Mouse (Mus musculus) frontal cortex, adult 2 months (tissue): Measurements from ENCODE around the gene Tubal3. TPM values are rescaled to one million over a fixed set of nuclear protein-coding genes. Genes with fewer than 3 reads are reported as not detected.
"Not testable (repeated sequence)": the region's sequence is repeated elsewhere in the genome, so short reads cannot be mapped to it uniquely, and the experiment has no call there.

Experiments used
- DNase-seq, 2 experiments: peaks; one replicate each; pipeline ENCODE4 v3.0.0; 2022; ENCODE audit warnings: low spot score in 1 of 2; ENCODE audit errors: extremely low spot score in 1 of 2
- polyA plus RNA-seq: library from polyadenylated mRNA; depleted of rRNA; stranded (reverse); fragments of >200 nt; gene quantifications from 2 replicates; pipeline ENCODE4 v1.2.3, GENCODE M21; 2012; rRNA removed

Gene Tubal3
- polyA plus RNA-seq, result not detected in 2 replicates

GRCm38 (mm10) chr13:3917571-3918311 lies at the start of gene Tubal3, which contains the start of gene Net1:
Gene Tubal3, plus strand, starts transcription at chr13:3918274.
Gene Net1, minus strand, starts transcription at chr13:3918220.
- peak; percentile 70 to 94 for DNase-seq

- DNase-seq, result no peak
Observed at GRCm38 (mm10) chr13:3869901-3870300, 48.2 kb upstream of the Tubal3 start.

GRCm38 (mm10) chr13:3872832-3873231 lies 45.2 kb upstream of the Tubal3 start:
- DNase-seq, result no peak

GRCm38 (mm10) chr13:3876448-3876847 lies 41.6 kb upstream of the Tubal3 start:
- DNase-seq, result peak in 1 of 2 experiments; percentile 25

DNA sequence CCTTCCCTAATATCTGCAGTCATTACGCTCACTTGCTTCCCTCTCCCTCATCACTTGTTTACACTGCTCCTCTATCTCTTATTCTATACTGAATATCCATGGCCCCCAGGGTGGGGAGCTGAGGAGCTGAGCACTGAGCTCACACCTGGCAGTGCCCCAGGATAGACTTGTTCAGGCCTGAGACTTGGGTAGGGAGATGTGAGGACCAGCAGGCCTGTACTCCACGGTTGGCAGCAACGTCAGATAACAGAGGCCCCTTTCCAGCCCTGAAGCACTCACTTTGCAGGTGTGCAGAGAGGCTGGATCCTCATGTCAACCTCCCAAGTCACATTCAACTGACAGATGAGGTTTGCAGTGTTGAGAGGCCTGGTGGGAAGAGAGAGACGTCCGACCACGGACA lies 40.9 kb upstream of the Tubal3 start:
- DNase-seq, result no peak

DNA sequence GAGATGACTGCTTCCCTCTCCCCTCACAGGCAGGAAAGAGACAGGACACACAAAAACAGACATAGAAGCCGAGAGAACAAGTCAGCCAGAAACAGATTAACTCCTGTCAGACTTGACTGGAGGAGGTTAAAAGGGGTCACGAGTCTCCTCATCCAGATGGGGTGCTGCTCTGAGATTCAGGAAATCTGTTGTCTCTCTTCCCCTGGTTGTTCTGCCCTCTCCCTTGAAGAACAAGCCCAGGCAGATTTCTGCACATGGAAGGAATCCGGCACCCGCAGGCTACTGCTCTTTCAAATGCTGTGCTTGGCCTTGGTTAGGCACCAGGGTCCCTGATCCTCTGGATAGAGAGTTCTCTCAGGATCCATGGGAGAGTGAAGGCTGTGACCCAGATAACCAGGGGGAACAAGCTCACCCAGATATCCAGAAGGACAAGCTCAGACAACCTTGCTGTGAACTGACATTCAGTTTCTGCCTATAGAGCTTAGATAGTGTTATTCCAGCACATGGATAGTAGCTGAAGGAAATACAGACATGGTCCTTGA lies 40.3 kb upstream of the Tubal3 start:
- DNase-seq, result no peak

GRCm38 (mm10) chr13:3886663-3887062 lies 31.4 kb upstream of the Tubal3 start:
- DNase-seq, result no peak

DNA sequence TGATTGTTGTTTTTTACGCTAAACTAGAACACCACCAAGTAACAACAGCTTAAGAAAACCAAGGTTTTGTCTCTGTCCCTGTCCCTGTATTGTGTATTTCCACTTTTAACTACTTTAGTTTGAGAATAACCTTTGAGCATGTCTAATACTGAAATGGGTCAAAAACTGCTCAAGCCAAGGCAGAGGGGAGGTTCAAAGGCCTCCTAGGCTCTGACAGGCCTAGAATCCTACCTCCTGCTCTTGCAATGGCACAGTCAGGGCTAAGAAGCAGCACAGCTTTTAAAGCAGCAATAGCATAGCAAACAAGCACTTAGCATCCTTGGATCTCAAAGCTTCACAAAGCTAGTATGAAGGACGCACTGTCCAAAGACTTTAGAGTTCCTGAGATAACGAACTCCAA lies 29.0 kb upstream of the Tubal3 start:
- DNase-seq, result no peak

DNA sequence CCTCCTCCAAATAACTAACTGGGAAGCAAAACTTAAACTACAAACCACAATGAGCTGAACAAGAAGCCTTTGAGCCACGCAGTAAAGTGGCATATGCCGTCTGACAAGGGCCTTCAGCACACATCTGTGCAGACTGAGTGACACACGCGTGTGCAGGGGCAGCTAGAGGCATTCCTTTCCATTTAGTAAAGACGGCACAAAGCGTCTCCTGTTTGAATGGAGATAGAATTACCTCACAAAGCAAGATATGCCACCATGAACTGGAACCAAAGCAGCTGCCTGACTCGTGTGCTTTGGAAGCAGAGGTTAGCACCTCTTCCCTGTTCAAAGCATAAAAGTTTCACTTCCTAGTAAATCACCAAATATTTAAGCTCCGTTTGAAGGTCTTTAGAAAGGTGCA lies 28.0 kb upstream of the Tubal3 start:
- DNase-seq, result no peak

DNA sequence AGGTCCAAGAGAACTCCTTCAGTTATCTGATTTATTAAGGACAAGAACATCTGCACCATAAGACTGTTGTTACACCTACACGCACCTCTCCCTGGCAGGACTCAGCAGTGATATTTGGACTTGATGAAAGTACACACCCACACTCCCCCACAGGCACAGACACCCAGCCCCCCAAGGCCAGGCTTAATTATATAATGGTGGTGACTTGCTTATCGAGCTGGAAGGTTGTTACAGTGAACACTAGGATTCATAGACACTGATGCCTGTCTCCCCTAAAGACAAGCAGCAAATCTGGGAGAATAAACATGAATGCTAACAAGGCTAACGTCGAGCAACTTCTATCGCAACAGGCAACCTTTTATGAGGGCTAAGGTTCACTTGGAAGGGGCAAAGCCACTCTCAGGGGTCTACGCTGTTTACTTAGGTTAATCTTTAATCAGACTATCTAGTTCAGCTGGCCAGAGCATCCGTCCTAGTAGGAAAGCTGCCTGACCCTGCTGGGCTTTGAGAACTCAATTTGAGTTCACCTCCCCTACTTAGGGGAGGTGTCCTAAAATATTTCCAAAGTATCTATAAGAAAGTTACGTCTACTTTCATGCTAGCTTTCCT lies 26.5 kb upstream of the Tubal3 start:
- peak in 1 of 2 experiments; percentile 11 for DNase-seq

DNA sequence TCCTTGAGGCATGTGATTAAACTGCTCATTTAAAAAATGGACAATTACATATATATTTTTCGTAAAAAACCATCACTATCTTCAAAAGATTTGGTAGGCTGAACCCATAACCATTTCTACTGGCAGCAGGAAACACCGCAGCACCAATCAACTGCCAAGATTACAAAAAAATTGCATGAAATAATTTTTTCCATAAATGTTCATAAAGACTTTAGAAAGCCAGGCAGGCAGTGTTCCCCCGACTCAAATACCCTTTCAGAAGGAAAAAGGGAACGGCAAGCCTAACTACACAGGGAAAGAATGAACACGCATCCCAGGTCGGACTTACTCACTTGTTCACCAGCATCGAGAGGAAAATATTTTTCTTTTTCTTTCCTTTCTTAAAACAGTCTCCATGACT lies 25.5 kb upstream of the Tubal3 start:
- DNase-seq, result no peak

DNA sequence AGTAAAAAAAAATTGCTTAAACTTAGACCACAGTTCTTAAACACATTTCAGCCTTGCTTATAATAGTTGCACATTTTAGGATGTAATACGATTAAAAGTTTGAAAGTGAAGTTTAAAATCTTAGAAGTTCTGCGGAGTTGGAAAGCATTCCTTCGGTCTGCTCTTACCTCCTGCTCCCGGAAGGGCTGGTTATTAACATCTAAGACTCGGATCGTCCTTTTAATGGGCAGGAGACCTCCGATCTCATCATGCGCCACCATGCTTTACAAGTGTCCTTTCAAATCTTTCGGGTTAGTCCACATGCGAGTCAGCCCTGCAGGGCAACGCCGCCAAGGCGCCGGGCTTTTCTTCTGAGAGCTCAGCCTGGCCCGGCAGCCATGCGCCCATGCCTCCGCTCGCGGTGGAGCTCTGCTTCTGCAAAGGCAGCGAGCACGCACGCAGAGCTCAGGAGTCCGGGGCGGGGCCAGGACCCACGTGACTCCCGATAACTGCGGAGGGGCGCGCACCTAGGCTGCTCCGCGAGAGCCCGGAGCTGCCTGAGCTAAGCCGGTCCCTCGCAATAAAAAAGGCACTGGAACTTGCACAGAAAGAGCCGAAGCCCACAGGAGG lies 24.8 kb upstream of the Tubal3 start:
- peak; percentile 73 to 91 for DNase-seq

- DNase-seq, result no peak
Observed at GRCm38 (mm10) chr13:3894549-3894948, 23.5 kb upstream of the Tubal3 start.

- DNase-seq, result no peak
Observed at GRCm38 (mm10) chr13:3895397-3895980, 22.6 kb upstream of the Tubal3 start.

DNA sequence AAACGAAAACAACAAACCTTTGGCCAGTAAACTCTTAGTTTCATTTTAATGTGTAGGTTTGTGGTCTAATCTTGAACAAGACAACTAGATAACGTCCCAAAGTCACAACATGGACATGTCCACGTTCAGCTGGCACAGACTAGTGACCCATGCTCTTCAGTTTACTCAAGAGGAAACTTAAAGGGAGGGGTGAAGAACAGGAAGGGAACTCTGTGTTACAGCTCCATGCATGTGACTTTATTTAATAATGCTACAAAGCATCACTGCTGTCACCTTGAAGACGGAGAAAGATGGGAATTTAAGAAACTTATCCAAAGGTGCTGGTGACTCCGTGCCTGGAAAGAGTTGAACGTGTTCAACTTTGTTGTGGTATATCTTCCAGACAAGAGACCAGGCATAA lies 22.0 kb upstream of the Tubal3 start:
- no peak for DNase-seq

DNA sequence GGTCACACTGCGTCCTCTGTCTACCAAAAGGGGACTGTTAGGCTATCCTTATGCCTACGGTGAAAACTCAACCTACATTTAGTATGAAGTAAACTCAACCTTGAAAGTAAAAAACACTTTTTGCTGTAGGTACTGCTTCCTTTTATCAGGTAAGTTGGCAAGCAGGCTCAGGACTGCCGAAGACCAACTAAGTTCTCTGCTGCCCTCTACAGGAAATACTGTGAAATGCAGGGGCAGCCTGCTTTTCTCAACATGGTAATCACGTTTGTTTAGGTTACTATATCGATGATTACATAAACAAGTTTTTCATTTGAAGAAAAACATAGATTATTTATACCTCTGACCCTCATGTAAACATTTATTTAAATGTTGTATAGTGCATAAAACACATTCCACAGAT lies 21.2 kb upstream of the Tubal3 start:
- peak; percentile 63 to 93 for DNase-seq

DNA sequence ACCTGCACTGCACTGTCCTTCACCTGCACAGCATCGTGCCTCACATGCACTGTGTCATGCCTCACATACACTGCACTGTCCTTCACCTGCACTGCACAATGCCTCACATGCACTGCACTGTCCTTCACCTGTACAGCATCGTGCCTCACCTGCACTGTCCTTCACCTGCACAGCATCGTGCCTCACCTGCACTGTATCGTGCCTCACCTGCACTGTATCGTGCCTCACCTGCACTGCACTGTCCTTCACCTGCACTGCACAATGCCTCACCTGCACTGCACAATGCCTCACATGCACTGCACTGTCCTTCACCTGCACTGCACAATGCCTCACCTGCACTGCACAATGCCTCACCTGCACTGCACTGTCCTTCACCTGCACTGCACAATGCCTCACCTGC lies 19.9 kb upstream of the Tubal3 start:
- DNase-seq, result not testable (repeated sequence)

DNA sequence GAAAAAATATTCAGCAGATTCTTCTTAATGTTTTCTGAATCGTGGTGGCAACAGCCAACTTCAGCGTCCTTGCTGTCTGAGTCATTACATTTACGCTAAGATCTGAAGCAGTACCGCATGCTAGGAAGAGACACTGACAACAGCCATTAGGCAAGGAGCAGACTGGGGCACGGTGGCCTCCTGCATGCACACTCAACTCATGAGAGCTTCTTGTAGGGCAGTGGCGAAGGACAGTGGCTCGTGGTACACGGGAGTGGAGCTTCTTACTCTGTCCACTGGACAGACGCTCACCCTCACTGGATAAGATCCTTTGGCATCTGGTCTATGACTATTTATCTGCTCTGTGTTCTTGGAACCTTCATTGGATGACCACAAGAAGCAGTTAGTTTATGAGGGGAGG lies 18.8 kb upstream of the Tubal3 start:
- no peak for DNase-seq

DNA sequence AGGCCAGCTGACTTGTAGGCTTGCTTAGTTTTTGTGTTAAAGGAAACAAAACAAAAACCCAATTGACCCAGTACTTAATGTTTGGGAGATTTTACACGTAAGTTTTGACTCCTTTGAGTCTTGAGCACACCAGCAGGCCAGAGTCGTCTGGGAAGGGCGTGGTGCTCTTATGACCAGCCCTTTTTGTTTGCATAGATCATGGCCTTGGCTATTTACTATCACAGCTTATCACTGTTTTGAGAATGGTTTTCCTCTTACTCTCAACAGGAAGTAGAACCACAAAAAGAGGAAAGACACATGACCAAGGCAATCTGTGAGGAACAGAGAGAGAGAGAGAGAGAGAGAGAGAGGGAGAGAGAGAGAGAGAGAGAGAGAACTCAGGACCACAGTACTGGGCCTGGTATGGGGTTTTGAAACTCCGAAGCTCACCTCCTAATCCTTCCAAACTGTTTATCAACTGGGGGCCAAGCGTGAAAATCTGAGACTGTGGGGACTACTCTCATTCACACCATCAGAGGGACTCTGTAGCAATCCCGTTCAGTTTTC lies 10.8 kb upstream of the Tubal3 start:
- DNase-seq, result no peak

DNA sequence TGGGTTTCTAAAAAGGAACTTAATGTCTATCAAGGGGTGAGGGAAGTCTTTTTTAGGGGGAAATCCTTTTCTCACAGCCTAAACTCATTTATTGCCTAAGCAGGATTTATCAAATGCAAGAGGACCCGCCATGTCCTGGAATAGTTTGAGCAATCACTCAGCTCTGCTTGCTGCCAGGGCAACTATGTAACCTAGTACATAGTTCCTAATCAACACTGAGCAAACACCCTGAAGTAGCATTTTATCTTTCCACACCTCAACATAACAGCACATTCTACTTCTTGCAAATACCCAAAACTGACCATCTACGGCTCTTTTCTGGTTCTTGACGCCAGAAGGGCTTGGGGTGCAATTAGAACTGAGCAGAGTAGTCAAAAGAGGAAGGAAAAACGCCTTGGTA lies 9.8 kb upstream of the Tubal3 start:
- DNase-seq, result no peak

- no peak for DNase-seq
Observed at GRCm38 (mm10) chr13:3910356-3910755, 7.7 kb upstream of the Tubal3 start.
